Mouse (Mus musculus) thymus, adult 2 months (tissue): Measurements from ENCODE around the gene Entpd3. TPM values are rescaled to one million over a fixed set of nuclear protein-coding genes. Genes with fewer than 3 reads are reported as not detected.

Experiments used
- DNase-seq: peaks from one replicate; pipeline ENCODE4 v3.0.0; 2021
- H3K27ac ChIP-seq: fragments of 200-500 bp; 2 replicates; pipeline ENCODE4 v1.5.1; 2012; ENCODE audit warnings: low read length, control low read depth; ENCODE audit not compliant: control insufficient read depth, insufficient read depth
- H3K27me3 ChIP-seq: fragments of 200-500 bp; 2 replicates; pipeline ENCODE4 v1.6.1; 2012; ENCODE audit warnings: mild to moderate bottlenecking, low read length, moderate library complexity, mixed read lengths; ENCODE audit not compliant: control insufficient read depth, insufficient read depth
- H3K36me3 ChIP-seq: fragments of 200-500 bp; 2 replicates; pipeline ENCODE4 v1.6.1; 2012; ENCODE audit warnings: mild to moderate bottlenecking, low read length, moderate library complexity; ENCODE audit not compliant: control insufficient read depth, insufficient read depth
- H3K4me1 ChIP-seq: fragments of 200-500 bp; replicated peaks from 2 replicates; pipeline ENCODE4 v1.6.1; 2012; ENCODE audit warnings: low read length; ENCODE audit not compliant: control insufficient read depth, insufficient read depth
- H3K4me3 ChIP-seq: fragments of 200-500 bp; 2 replicates; pipeline ENCODE4 v1.5.1; 2012; ENCODE audit warnings: mild to moderate bottlenecking, low read length, control low read depth, moderate library complexity; ENCODE audit not compliant: control insufficient read depth, insufficient read depth
- CTCF ChIP-seq: fragments of 200-500 bp; IDR thresholded peaks from 2 replicates; pipeline ENCODE4 v1.5.1; 2012; ENCODE audit warnings: mild to moderate bottlenecking, control low read depth, low read length, moderate library complexity, borderline replicate concordance; ENCODE audit not compliant: control insufficient read depth, poor library complexity, insufficient read depth; ENCODE audit errors: extremely low read depth
- POLR2A ChIP-seq: fragments of 200-500 bp; IDR thresholded peaks from 2 replicates; pipeline ENCODE4 v1.6.1; 2012; ENCODE audit warnings: mild to moderate bottlenecking, low read length, control low read depth, moderate library complexity; ENCODE audit not compliant: control insufficient read depth, poor library complexity, insufficient read depth; ENCODE audit errors: extremely low read depth
- WGBS: fragments of 180-500 bp; shearing (Covaris S2); methylation state at CpG from one replicate; pipeline ENCODE4 v1.1.7; 2018; 5-methylcytosine and 5-hydroxymethylcytosine counted together
- polyA plus RNA-seq: library from polyadenylated mRNA; depleted of rRNA; stranded (reverse); fragments of >200 nt; gene quantifications from 2 replicates; pipeline ENCODE4 v1.2.3, GENCODE M21; 2012

Entpd3 gene
- polyA plus RNA-seq, 1 experiment = 2.0 TPM

DNA sequence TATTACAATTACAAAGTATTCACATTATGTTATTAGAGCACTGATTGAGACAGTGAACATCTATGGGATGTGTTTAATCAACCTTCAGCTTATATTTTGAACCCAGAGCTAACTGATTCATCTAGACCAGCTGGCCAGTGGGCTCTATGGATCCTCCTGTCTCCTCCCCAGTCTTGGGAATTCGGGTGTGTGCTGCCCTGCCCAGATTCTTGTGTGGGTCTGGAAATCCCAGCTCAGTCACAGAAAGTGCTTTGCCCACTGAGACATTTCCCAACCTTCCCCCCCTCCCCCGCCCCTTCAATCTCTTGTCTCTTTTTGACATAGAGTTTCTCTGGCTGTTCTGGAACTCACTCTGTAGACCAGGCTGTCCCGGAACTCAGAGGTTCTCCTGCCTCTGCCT, 20.7 kb upstream of the Entpd3 start:
- no peak for DNase-seq
- 89% methylated on average over 3 of the region's 3 CpGs for WGBS
- no peaks in the 10 kb centered on the region for H3K36me3 ChIP-seq
- H3K4me3 ChIP-seq = no peak overlapping the region
- H3K4me1 ChIP-seq = peaks cover 2% of the 10 kb centered on the region; the same call in 1 of the 2 replicates
- no peak overlapping the region for H3K27ac ChIP-seq
- H3K27me3 ChIP-seq = no peaks in the 10 kb centered on the region
- TF ChIP-seq CTCF (no peak), POLR2A (no peak)

DNA sequence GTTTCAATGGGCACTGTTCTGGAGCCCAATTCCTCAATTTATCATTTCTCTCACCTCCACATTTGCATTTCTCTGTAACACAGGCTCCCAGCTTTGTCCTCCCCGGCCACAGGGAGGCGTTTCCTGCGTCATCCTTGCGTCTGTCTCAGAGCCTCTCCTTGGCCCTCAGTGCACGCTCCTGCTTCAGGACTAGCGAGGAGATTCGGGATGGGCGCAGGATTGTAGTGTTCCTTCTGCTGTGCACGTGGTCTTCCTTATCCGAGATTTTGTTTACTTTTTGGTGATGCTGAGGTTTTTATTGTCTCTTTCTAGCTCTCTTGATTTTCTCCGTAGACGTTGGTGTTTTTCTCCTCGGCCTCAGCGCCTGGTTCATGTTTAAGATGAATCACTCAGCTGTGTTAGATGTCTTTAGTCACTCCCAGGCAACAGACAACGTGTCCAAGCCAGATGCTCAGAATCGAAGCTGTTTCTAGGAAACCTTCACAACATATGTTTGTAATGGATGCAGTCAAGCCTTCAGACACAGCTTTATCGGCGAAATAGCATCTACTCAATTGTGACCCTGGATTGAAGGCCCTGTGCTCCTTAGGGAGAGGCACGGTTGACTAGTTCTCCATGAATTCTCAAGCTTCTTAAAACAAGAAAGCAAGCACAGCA, 20.0 kb upstream of the Entpd3 start:
- no peak for TF ChIP-seq POLR2A
- TF ChIP-seq CTCF = no peak
- WGBS = 89% methylated on average over 19 of the region's 19 CpGs

DNA sequence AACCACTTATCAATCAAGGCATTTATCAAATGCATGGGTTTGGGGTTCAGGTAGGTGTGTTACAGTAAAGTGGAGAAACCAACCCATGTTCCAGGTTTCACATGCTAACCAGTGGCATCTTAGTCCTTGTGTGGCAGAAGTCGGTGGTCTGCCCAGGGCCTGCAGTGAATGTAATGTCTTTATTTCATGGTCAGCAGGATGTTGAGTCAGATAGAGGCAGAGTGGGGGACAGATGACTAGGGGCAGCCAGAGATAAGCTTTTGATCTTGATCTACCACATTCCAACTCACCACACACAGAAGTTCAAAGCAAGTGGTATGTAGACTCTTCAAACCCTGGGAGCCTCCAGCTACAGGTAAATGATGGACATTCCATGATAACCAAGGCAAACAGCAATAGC, 18.5 kb upstream of the Entpd3 start:
- no peaks in the 10 kb centered on the region for H3K36me3 ChIP-seq
- 70% methylated on average over 1 of the region's 1 CpGs for WGBS
- H3K4me1 ChIP-seq = peaks cover 2% of the 10 kb centered on the region; the same call in 1 of the 2 replicates
- no peaks in the 10 kb centered on the region for H3K27me3 ChIP-seq
- no peak overlapping the region for H3K27ac ChIP-seq
- TF ChIP-seq POLR2A (no peak), CTCF (no peak)
- no peak for DNase-seq
- H3K4me3 ChIP-seq = no peak overlapping the region

More for the DNA sequence above, 20.0 kb upstream of the Entpd3 start:
- Histone ChIP-seq H3K4me1 (peaks cover 2% of the 10 kb centered on the region; the same call in 1 of the 2 replicates), H3K4me3 (no peak overlapping the region), H3K27me3 (no peaks in the 10 kb centered on the region), H3K36me3 (no peaks in the 10 kb centered on the region), H3K27ac (no peak overlapping the region)
- no peak for DNase-seq

DNA sequence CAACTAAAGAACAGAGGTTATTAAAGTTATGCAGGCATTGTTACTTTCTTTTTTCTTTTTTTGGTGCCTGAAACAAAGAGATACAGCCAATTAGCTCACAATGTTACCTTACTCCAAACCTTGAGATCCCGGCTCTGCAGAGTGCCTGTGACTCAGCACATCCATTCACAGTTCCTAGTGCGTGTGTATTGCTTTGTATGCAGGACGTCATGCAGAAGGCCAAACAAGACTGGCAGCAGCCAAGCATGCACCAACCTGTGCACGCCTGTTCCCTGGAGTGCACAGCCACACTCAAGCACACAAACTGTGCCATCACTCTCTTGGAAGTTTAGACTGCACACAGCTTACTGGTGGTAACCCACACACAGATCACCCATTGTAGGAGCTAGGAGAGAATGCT, 12.3 kb upstream of the Entpd3 start:
- Histone ChIP-seq H3K36me3 (no peaks in the 10 kb centered on the region), H3K4me3 (no peak overlapping the region), H3K27ac (no peak overlapping the region), H3K27me3 (no peaks in the 10 kb centered on the region), H3K4me1 (no peaks in the 10 kb centered on the region)
- TF ChIP-seq POLR2A = no peak
- TF ChIP-seq CTCF = no peak
- WGBS = 80% methylated on average over 4 of the region's 4 CpGs
- DNase-seq = no peak

DNA sequence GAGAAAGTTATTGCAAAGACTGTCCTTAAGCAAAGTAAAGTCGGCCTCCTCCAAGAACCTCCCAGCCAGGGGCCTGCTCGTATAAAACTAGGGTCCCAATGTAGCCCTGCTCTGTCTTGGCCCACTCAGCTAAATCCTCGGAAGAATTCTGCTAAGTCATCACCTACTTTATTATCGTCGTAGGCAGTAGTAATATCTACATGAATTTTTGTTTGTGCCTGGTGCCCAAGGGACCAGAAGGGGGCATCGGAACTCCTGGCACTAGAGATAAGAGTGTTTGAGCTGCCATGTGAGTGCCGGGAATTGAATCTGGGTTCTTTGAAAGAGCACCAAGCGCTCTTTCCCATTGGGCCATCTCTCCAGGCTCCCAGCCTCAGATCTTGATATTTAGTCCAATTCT, 11.7 kb upstream of the Entpd3 start:
- H3K4me3 ChIP-seq = no peak overlapping the region
- no peaks in the 10 kb centered on the region for H3K27me3 ChIP-seq
- WGBS = 95% methylated on average over 8 of the region's 8 CpGs
- no peaks in the 10 kb centered on the region for H3K36me3 ChIP-seq
- no peak for TF ChIP-seq CTCF
- TF ChIP-seq POLR2A = no peak
- H3K4me1 ChIP-seq = no peaks in the 10 kb centered on the region
- DNase-seq = no peak
- H3K27ac ChIP-seq = no peak overlapping the region

DNA sequence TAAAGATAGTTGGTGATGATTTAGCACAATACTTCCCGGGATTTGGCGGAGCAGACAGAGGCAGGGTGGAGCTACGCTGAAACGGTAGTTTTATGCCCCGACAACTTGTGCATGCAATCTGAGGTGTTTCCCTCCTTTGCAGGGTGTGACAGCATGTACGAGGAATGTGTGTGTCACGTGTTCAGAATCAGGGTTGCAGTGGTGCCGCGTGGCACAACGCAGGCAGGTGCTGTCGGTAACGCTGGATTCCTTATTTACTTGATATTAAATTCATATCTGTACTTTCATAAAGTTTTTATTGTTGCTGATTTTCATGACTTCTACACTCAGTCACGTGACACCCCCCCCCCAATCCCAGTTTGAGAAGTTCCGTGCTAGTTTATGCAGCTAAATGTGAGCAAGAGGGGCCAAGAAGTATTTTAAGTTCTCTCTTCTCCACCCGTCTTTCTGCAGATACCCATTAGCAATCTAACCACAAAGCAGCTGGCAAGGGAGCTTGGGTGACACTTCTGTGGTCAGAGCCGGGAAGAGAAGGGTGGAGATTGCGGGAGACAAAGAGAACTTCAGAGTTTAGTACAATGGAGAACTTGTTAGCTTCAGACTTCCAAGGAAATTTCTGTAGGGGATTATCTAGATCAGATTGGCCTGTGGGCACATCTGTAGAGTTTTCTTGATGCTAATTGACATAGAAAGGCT, 10.7 kb upstream of the Entpd3 start:
- H3K36me3 ChIP-seq = no peaks in the 10 kb centered on the region
- TF ChIP-seq CTCF (no peak), POLR2A (no peak)
- no peaks in the 10 kb centered on the region for H3K4me1 ChIP-seq
- 64% methylated on average over 17 of the region's 17 CpGs for WGBS
- H3K27ac ChIP-seq = no peak overlapping the region
- no peak for DNase-seq
- no peak overlapping the region for H3K4me3 ChIP-seq
- H3K27me3 ChIP-seq = no peaks in the 10 kb centered on the region

DNA sequence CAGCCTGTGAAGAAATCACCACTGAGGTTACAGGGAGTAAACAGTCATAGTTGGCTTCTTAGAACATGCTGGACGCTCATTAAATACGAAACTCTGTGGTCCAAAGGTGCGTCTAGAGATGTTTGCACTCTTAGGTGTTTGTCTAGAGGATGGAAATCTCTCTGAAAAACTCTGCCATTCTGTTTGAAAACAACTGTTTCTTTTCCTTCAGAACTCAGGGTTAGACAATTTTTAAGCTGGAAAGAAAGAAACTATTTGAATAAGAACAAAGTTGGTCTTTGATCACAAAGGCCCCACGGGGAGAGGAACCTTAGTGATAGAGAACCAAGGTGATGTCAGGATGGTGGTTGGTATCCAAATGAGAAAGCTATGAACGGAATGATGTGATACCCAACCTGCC, 9.1 kb upstream of the Entpd3 start:
- 91% methylated on average over 5 of the region's 5 CpGs for WGBS
- H3K4me1 ChIP-seq = no peaks in the 10 kb centered on the region
- H3K27me3 ChIP-seq = no peaks in the 10 kb centered on the region
- TF ChIP-seq CTCF = no peak
- no peak for TF ChIP-seq POLR2A
- no peak overlapping the region for H3K4me3 ChIP-seq
- DNase-seq = no peak
- no peak overlapping the region for H3K27ac ChIP-seq
- H3K36me3 ChIP-seq = no peaks in the 10 kb centered on the region
